Mouse (Mus musculus) liver, embryonic 14.5 days (tissue): Measurements from ENCODE around the gene Zfpl1. TPM values are rescaled to one million over a fixed set of nuclear protein-coding genes. Genes with fewer than 3 reads are reported as not detected.

Experiments used
- ATAC-seq: fragments of 200-750 bp; cut with Nextera tagmentation; 2 replicates; pipeline ENCODE4 v1.8.0; 2017; ENCODE audit warnings: moderate number of reproducible peaks, mild to moderate bottlenecking, moderate library complexity; ENCODE audit not compliant: insufficient read depth
- DNase-seq, 3 experiments: peaks; one replicate each; pipeline ENCODE4 v3.0.0-alpha.2; 2012 to 2013; ENCODE audit warnings: low read depth in 3 of 3, low spot score in 3 of 3
- H3K27ac ChIP-seq: fragments of 300-500 bp; sonication (generic); 2 replicates; pipeline ENCODE4 v1.5.1; 2014; ENCODE audit warnings: moderate library complexity, mild to moderate bottlenecking, control low read depth, inconsistent platforms
- H3K27me3 ChIP-seq: fragments of 300-500 bp; sonication (generic); 2 replicates; pipeline ENCODE4 v1.6.1; 2014; ENCODE audit warnings: mild to moderate bottlenecking, low read length, moderate library complexity; ENCODE audit not compliant: control insufficient read depth, insufficient read depth
- H3K36me3 ChIP-seq: fragments of 300-500 bp; sonication (generic); replicated peaks from 2 replicates; pipeline ENCODE4 v1.6.1; 2014; ENCODE audit warnings: low read depth; ENCODE audit not compliant: control insufficient read depth, insufficient read depth
- H3K4me1 ChIP-seq, 2 experiments: fragments of 200-500 bp in 1 of 2; fragments of 300-500 bp in 1 of 2; sonication (generic) in 1 of 2; replicated peaks; 2 replicates each; pipeline ENCODE4 v1.6.1; 2012 to 2014; ENCODE audit warnings: antibody characterized with exemption in 1 of 2, inconsistent platforms in 1 of 2, low read length in 1 of 2; ENCODE audit not compliant: control insufficient read depth in 2 of 2, insufficient read depth in 2 of 2
- H3K4me2 ChIP-seq: fragments of 300-500 bp; sonication (generic); 2 replicates; pipeline ENCODE4 v1.6.1; 2014; ENCODE audit warnings: low read depth, mild to moderate bottlenecking, control low read depth, moderate library complexity
- H3K4me3 ChIP-seq, 2 experiments: fragments of 200-500 bp in 1 of 2; fragments of 300-500 bp in 1 of 2; sonication (generic) in 1 of 2; 2 replicates each; pipeline ENCODE4 v1.5.1; 2012 to 2014; ENCODE audit warnings: low read depth in 2 of 2, low read length in 2 of 2, mild to moderate bottlenecking in 2 of 2, control low read depth in 1 of 2, inconsistent platforms in 1 of 2, moderate library complexity in 1 of 2; ENCODE audit not compliant: insufficient read depth in 1 of 2
- H3K9ac ChIP-seq: fragments of 300-500 bp; sonication (generic); replicated peaks from 2 replicates; pipeline ENCODE4 v1.6.1; 2014; ENCODE audit warnings: mild to moderate bottlenecking, control low read depth, moderate library complexity
- H3K9me3 ChIP-seq: fragments of 300-500 bp; sonication (generic); 2 replicates; pipeline ENCODE4 v1.6.1; 2016; ENCODE audit warnings: low read length, mixed read lengths; ENCODE audit not compliant: control insufficient read depth
- CTCF ChIP-seq: IDR thresholded peaks from 2 replicates; pipeline ENCODE4 v1.5.1; 2016; ENCODE audit warnings: antibody characterized with exemption, low read depth, control low read depth
- EP300 ChIP-seq: IDR thresholded peaks from 2 replicates; pipeline ENCODE4 v1.6.1; 2016; ENCODE audit warnings: antibody characterized with exemption, low read depth
- WGBS: fragments of 180-500 bp; shearing (Covaris S2); extraction: QIAGEN DNeasy Blood & Tissue Kit; methylation state at CpG from one replicate; pipeline ENCODE4 v1.1.7; 2014; ENCODE audit not compliant: insufficient replicate concordance; 5-methylcytosine and 5-hydroxymethylcytosine counted together
- polyA plus RNA-seq, 2 experiments: library from polyadenylated mRNA; depleted of rRNA in 1 of 2; stranded (reverse) in 1 of 2; unstranded in 1 of 2; fragments of >200 nt; fragmentation: Nextera tagmentation in 1 of 2; extraction: Ambion mirVana in 1 of 2; gene quantifications; 2 replicates each; pipeline versions ENCODE4 v1.2.1 to v1.2.3; 2012 to 2014

Zfpl1 gene
- polyA plus RNA-seq, 2 experiments, result 18.1 to 20.8 TPM

DNA sequence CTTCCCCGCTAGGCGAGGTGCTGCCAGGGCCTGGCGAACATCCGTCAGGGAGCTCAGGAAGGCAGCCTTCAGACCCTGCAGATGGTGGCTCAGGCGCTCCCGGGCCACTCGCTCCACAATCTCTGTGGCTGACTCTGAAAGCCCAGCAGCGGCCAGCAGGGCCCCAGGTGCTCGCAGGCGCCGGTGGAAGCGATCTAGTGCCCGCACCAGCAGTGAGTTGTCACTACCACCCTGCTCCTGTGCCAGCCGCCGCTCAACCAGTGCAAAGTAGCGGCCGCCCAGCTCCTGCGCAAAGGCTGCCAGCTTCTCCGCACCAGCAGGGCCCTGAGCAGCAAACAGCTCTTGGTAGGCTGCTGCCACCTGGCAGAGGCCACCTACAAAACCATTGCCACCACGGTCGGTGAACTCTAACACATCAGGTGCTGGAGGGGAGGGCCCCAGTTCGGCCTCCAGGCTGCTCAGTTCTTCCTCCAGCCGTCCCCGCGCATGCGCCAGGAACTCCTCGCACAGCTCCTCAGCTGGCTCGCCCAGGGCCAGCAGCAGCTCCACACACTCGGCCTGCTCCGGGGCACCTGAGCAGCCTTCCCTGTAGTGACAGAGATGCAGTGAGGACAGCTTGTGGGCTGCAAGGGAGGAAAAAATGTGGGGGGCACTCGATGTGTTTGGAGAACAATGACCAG is 14.0 kb downstream of the Zfpl1 start:
- 87% methylated on average over 31 of the region's 31 CpGs for WGBS
- DNase-seq, result no peak
- Histone ChIP-seq H3K36me3 (0 out of 2 replicates have a peak, but pooled peaks cover 3% of the 10 kb centered on the region), H3K4me2 (no peak overlapping the region), H3K4me1 (peaks cover 5 to 7% of the 10 kb centered on the region in 2 experiments), H3K9me3 (no peaks in the 10 kb centered on the region), H3K9ac (no peak overlapping the region), H3K4me3 (no peak overlapping the region), H3K27me3 (no peaks in the 10 kb centered on the region), H3K27ac (no peak overlapping the region)
- ATAC-seq, result no peak
- no peak for TF ChIP-seq EP300
- TF ChIP-seq CTCF, result no peak

DNA sequence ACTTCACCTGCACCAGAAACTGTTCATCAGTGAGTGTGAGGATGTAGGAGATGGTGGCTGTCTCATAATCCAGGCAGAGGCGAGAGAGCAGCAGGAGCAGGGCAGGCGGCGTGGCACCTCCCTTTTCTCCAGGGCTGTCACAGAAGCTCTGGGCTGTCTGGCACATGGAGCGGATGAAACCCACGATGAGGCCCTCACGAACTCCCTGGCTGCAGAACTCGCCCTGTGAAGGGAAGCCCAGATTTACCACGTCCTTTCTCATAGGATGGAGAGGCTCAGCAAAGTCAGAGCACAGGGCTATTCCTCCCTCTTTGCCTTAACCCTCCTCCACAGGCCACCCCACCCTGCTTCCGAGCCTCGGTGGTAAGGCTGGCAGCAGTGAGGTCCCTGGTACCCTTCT is 14.9 kb downstream of the Zfpl1 start:
- ATAC-seq, result no peak
- Histone ChIP-seq H3K27ac (no peak overlapping the region), H3K4me2 (no peak overlapping the region), H3K27me3 (no peaks in the 10 kb centered on the region), H3K9ac (no peak overlapping the region), H3K4me3 (no peak overlapping the region), H3K9me3 (no peaks in the 10 kb centered on the region), H3K36me3 (0 out of 2 replicates have a peak, but pooled peaks cover 3% of the 10 kb centered on the region), H3K4me1 (peaks cover 5 to 7% of the 10 kb centered on the region in 2 experiments)
- no peak for TF ChIP-seq CTCF
- 80% methylated on average over 10 of the region's 10 CpGs for WGBS
- no peak for DNase-seq

DNA sequence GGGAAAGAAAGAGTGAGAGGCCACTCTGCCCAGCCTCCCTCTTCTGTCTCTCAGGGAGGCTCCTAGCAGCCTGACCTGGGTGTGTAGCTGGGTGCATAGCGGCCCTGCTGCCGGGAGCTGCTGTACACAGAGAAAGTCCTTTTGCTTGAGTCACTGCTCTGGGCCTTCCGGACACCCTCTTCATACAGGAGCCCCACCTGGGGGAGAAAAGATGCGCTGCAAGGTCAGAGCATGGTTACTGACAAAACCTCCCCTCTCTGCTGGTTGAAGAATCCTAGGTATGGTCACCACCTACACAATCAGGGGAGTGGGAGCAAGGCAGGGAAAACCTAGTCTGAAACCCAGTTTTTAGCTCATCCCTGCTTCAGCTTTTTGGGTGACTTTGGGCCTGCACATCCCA is 15.8 kb downstream of the Zfpl1 start:
- no peak overlapping the region for H3K4me2 ChIP-seq
- H3K9me3 ChIP-seq, result no peaks in the 10 kb centered on the region
- DNase-seq, result no peak
- 0 out of 2 replicates have a peak, but pooled peaks cover 3% of the 10 kb centered on the region for H3K36me3 ChIP-seq
- TF ChIP-seq EP300, result no peak
- TF ChIP-seq CTCF, result no peak; the same call in 1 of the 2 replicates
- 67% methylated on average over 4 of the region's 4 CpGs for WGBS
- H3K27me3 ChIP-seq, result no peaks in the 10 kb centered on the region
- ATAC-seq, result no peak
- no peak overlapping the region for H3K27ac ChIP-seq
- no peak overlapping the region for H3K4me3 ChIP-seq
- H3K4me1 ChIP-seq, result peaks cover 5 to 7% of the 10 kb centered on the region in 2 experiments
- H3K9ac ChIP-seq, result no peak overlapping the region

DNA sequence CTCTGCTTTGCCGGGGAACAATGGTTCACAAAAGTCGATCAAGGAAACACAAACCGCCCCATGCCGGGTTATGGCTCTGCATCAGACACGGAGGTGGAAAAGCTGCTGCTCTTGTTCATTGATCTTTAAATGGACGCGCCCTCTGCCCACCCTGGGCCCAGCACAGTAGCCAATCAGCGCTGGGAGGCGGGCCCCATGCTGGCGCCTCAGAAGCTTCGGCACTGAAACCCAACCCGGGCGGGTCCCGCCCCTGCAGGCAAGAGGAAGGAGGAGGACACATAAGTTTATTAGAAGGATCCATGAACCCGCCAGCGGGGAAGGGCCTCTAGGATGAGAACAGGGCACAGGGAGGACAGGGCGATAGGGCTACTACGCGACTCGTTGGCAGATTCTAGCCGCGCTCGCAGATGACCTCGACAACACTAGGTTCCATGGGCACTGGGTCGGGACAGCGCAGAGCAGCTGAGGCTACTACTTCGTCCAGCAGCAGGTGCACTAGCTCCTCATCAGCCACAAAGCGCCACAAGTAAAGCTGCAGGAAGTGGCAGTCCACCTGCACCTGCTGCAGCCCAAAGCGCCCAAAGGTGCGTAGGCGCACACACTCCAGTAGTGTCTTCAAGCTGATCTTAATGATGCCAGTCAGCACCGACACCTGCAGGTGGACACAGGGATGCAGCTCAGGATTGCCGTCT is 16.9 kb downstream of the Zfpl1 start, which contains the start of gene Tm7sf2:
Tm7sf2 (minus strand) TSS at position 650 of the 692 bp plus-strand sequence.
- H3K4me3 ChIP-seq, result peak within 1 kb of the TSS; percentile 51 to 60
- TF ChIP-seq CTCF, result 0 out of 2 replicates have a peak, but pooled peaks have one; percentile 11
- TF ChIP-seq EP300, result no peak
- H3K9ac ChIP-seq, result peak within 1 kb of the TSS; percentile 58
- WGBS, result 17% methylated on average over 33 of the region's 33 CpGs
- H3K27ac ChIP-seq, result peak within 1 kb of the TSS; percentile 56
- H3K4me1 ChIP-seq, result peaks cover 5 to 7% of the 10 kb centered on the region in 2 experiments
- H3K4me2 ChIP-seq, result peak within 1 kb of the TSS; percentile 88
- H3K36me3 ChIP-seq, result 0 out of 2 replicates have a peak, but pooled peaks cover 3% of the 10 kb centered on the region
- H3K9me3 ChIP-seq, result no peaks in the 10 kb centered on the region
- ATAC-seq, result peak; percentile 86
- peak; percentile 80 to 84 (median 80) for DNase-seq
- H3K27me3 ChIP-seq, result no peaks in the 10 kb centered on the region
